Mouse (Mus musculus) monocyte, adult 2 months (primary cell): ENCODE measurements at regions not wholly inside any gene's neighbourhood (a gene's known extent, or its start where the extent isn't known, plus 50 kb on each side); places are given as distances from the start of the nearest gene placed in this dataset.

ENCODE experiments used
- DNase-seq, 2 experiments: peaks; one replicate each; pipeline ENCODE4 v3.0.0; 2022; ENCODE audit warnings: low spot score in 2 of 2, low read depth in 1 of 2

DNA sequence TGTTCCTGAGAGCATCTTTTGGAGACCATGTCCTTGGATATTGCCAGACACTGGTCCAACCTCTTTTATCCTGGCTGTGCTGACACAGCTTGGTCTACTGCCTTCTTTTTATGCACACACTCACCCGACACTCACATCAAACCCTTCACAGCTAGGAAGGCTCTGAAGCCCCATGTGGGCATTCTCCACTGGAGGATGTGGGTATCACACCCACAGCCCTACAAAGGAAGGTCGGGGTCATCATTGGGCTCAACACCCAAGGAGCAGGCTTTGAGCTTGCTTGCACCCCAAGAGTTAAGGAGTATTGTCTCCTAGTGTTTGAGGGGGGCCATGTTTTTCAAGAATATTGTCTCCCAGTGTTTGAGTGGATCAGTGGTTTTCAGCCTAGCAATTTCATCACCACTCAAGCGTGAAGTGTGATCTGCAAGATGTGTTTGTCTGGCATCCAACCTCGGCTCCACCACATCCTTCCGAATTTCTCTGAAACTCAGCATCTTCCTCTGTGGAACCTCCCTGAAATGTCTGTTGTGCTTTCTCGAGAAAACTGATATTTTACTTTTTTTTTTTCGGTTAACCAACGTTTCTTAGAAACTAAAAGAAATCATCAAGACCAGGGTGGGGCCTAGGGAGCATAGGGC lies 297.2 kb upstream of the Zmiz1 start:
- no peak for DNase-seq

DNA sequence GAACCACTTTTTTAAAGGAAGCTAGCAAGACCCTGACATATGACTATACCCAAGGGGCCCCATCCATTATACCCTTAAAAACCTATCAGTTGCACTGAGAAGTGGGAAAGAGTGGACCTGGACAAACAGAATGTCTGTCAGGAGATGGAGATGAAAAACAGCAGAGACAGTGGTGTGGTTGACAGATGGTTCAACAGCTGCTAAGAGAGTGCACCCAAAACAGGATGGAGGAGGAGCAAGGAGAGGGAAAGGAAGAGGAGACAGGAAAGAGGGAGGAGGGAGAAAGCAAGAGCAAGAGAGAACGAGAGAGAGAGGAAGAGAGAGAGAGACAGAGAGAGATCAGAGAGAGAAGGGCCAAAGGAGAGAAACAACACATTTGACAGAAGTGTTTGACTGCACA lies 292.8 kb upstream of the Zmiz1 start:
- no peak for DNase-seq

GRCm38 (mm10) chr14:25167604-25168003 lies 291.4 kb upstream of the Zmiz1 start:
- DNase-seq = no peak

- DNase-seq = no peak
These were observed 290.7 kb upstream of the Zmiz1 start for GRCm38 (mm10) chr14:25168310-25168709.

DNA sequence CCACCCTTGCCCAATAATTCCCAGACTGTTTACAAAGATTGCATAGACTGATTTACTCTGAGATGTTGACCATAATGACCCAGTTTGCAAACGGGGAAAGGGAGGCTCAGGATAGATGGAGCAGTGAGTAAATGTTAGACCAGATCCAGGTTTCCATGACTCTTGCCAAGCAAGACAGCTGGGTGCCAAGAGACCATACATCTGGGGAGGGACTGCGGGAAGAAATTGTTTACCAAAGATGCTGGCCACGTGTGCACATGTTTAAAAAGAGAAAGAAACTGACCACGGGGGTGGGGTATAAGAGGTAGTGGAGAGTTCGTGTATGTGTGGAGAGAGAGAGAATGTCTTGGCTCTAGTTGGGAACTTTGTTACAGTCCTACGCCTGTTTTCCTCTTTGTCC lies 285.7 kb upstream of the Zmiz1 start:
- DNase-seq = no peak

DNA sequence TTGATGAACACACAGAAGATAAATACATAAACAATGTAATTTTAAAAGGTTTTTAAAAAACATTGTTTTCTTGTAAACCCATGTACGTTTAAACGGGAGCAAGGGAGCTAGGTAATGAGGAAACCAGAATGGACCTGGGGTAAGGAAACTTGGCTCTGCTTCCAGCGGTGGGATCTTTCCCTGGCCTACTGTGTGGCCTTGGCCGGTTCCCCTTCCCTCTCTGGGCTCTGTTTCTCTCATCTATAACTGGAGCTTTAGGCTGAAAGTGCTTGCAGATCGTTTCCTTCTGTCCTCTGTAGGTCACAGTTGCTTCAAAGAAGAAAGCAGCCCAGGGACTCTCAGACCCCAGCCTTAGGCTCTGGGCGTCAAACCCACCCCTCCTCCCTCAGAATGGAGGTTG lies 285.1 kb upstream of the Zmiz1 start:
- DNase-seq = no peak

DNA sequence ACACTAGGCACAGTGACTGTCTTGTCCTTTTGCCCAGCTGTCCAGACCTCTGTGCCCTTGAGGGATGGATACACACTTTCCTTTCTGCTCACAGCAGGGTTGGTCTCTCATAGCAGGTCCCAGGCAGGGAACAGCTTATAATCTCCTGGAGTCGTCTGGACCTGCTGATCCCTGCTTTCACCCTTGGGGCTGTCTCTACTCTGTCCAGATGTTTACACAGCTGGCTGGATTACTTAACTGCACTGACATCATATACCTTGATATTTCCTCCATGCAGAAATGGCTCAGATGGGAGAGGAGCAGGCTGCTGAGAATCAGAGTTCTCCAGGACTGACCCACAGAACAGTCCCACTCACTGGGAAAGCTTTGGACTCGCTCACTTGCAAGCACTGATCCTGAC lies 284.6 kb upstream of the Zmiz1 start:
- DNase-seq = no peak

- DNase-seq = no peak
These were observed 282.8 kb upstream of the Zmiz1 start for GRCm38 (mm10) chr14:25176206-25176605.

DNA sequence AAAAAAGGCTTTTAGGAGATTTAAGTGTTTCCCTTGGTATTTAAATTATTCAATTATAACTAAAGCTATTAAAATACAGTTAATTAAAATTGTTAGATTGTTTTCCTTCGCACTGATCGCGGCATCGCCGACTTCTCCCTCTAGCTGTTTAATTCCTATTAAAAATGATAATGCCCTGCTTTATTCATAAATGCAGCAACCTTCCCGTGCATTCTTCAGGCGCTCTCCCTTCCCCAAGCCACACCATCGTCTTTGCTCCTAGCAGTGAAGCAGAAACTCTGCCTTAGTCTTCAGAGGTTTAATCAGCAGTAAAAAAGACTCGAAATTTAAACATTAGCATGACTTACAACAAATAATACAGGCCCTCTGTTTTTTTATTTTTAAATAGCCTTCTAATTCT lies 278.9 kb upstream of the Zmiz1 start:
- DNase-seq = no peak

DNA sequence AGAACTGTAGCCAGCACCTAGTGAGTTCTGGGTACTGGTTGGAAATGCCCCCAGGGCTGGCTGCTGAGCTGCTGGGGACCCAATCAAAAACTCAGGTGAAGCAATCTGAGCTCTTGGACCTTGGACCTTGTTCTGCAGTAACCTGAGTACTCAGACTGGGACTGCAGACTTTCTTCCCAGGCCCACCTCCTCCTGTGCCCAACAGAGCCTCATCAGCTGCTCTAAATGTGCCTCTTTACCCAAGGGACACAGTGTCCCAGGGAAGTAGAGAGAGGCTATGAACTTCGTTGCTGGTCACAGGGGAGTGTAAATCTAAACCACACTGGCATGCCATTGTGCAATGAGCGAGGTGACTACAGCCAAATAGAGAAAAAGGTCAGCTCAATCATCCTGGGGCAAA lies 277.6 kb upstream of the Zmiz1 start:
- no peak for DNase-seq

DNA sequence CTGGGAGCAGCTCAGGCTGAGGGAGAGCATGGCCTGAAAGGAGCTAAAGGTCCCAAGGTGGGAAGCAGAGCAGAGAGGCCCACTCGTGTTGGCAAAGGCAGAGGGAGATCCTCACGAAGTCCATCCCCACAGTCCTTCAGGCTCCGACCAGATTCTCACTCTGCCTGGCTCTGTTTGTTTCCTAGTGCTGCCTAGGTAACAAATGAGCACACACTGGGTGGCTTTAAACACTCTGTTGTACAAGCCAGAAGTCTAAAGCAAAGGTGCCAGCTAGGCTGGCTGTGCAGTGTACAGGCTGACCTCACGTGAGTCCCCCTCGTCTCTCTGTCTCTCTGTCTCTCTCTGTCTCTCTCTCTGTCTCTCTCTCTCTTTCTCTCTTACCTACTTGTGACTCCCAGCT lies 274.9 kb upstream of the Zmiz1 start:
- DNase-seq = no peak

- no peak for DNase-seq
These were observed 274.1 kb upstream of the Zmiz1 start for GRCm38 (mm10) chr14:25184875-25185274.

DNA sequence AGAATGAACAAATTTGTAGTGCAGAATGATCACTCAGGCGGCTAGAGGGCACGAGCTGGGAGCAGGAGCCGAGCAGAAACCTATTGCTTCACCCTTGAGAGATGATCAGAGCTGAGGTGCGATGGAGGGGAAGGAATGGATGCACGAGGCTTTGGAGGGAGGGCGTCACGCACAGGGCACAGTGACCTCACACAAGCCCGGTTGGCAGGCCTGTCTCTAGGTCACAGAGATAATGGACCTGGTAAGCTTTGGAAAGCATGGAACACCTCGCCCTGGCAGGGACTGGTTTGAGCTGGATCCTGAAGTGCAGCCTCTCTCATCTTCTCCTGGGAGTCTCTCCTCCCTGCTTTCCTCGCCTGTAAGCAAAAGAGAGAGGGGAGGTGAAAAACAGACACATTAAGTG lies 273.4 kb upstream of the Zmiz1 start:
- no peak for DNase-seq

DNA sequence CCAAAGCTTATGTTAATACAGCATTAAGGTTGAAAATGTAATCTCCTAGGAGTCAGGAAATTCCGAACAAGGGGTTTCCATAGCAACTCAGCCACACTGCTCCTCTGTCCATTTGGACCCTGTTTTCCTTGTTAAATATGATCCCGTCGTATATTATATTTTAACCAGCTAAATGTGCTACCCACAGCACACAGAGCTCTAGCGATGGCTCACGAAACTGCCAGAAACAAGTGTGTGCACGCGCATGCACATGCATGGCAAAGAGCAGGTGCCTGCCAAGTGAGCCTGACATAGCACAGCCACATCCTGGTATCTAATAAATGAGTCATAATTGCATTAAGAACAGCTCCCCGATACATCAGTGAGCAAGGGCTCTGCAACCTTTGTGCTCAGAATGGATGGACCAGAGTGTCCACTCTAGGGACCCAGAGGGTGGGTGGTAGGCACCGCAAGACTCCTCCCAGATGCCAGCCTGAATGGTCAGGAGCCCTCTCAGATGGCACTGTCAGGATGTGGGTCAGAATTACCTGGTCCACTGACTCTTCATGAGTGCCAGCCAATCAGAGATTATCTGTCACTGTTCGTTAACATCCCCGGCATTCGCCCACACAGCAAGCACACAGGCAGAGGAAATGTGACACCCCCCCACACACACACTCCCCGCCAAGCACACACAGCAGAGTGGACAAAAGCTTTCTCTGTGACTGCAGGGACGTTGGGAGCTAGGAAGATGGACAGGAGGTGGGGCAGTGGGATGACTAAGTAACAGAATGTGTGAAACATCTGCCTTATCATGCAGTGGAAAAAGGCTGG lies 272.8 kb upstream of the Zmiz1 start:
- DNase-seq = no peak

DNA sequence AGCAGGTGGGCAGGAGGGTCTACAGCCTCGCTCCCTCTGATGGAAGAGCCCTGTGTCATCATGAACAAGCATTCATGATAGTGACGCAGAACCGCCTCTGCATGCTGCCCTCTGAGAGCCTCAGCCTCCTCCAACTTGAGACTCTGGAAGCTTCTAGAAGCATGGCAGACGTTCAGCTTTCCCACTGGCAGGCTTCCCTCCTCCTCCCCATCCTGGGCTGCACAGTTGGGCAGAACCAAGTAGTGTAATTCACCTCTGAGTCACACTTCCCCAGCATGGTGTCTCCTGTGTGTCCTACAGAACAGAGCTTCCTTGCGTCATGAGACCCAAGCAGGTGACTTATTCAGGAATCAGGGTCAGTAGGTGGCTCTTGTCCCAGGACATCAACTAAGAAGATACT lies 271.3 kb upstream of the Zmiz1 start:
- DNase-seq = no peak

- DNase-seq = no peak
These were observed 269.7 kb upstream of the Zmiz1 start for GRCm38 (mm10) chr14:25189256-25189655.

DNA sequence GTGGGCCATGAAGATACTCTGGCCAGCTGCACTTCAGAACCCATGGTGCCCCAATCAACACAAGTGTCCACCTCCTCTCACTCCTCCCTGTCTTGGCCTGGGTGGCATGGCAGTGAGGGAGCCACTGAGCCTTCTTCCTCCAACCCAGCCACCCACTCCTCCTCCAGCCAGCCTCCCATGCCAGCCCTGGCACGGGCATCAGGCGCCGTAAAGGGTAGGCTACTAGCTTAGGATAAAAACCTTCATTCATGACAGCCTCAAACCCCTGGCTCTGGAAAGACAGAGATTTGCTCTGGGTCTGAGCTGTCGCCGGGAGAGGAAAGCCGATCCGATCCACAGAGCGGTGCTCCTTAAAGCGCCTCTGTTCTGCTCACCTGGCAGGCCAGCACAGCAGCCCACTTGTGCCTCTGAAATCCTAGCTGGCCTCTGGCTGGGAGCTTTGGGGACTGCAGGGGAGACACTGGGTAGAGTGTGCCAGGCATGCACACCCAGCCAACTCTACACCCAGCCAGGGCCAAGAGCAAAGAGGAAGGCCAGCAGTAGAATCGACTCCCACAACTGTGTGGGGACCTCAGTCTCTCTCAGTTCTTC lies 268.2 kb upstream of the Zmiz1 start:
- no peak for DNase-seq

DNA sequence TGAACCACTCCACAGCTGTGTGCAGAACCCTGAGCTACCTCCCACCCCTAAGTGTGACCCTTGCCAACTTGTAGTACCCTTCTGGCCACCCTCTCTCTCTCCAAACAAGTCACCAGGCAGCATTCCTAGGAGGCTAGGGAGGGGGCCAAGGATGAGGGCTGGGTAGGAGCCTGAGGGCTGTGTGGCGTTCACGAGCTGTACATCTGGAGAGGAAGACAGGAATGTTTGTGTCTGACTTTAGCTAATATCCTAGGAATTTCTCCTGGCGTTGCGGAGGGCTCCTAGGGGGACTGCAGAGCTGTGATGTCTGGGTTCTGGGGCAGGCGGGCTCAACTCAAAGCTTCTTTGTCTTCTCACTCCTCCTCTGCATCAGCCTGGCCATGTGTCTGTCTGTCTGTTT lies 262.2 kb upstream of the Zmiz1 start:
- no peak for DNase-seq

- DNase-seq = no peak
These were observed 259.1 kb upstream of the Zmiz1 start for GRCm38 (mm10) chr14:25199900-25200299.

- DNase-seq = no peak
These were observed 258.3 kb upstream of the Zmiz1 start for GRCm38 (mm10) chr14:25200656-25201179.

DNA sequence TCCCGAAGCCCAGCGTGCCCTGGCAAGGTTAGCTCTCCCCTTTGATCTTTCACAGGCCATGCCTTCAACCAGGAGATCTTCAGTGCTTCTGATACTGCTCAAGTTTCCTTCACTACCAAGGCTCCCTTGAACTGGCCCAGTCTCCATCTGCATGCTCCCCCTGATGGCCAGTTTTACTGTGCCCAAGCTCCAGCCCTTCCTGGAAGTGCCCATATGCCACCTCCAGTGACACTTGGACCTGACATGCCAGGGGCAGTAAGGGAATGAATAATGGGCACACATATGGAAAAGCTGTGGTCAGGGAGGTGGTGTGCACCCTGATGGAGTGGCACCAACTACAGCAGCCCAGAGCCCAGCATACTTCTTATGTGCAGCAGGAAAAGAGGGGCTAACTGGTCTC lies 256.7 kb upstream of the Zmiz1 start:
- no peak for DNase-seq

GRCm38 (mm10) chr14:25204091-25204490 lies 254.9 kb upstream of the Zmiz1 start:
- no peak for DNase-seq
